ENCODE assay signal across 8 mouse cellular contexts in genomic region chr4:48779202-48779905, GRCm38 (mm10).
DNase-seq lines count a peak whose midpoint lies in the region; TF ChIP-seq lines count a peak whose summit lies in the region.
"Had no signal": no experiment of that assay in that cellular context is flagged by ENCODE, and none has a peak within 500 bp of the region (broad histone marks: within the 10 kb centered on the region; RNA-seq: fewer than 3 reads in every experiment).

No protein-coding gene starts in this region.

- H3K27me3 ChIP-seq in ES-Bruce4 (ENCODE audit: control insufficient read depth, insufficient read depth, low read length, poor library complexity, severe bottlenecking), result no peaks in the 10 kb centered on the region; the same call in 1 of the 2 replicates
- no peaks in the 10 kb centered on the region for H3K27me3 ChIP-seq in small intestine, adult 2 months (ENCODE audit: control insufficient read depth, insufficient read depth, low read length)
- H3K27me3 ChIP-seq: heart, embryonic 15.5 days had no signal

- no peak for TF ChIP-seq EP300 in ES-Bruce4 (IDR thresholded peaks at IDR 0.05; ENCODE audit: insufficient read depth, low read depth, low read length)

- H3K27ac ChIP-seq in ES-Bruce4 (ENCODE audit: insufficient read depth, low read length), result no peak overlapping the region
- H3K27ac ChIP-seq in small intestine, adult 2 months (ENCODE audit: insufficient read depth, low read depth, low read length), result no peak overlapping the region
- H3K27ac ChIP-seq: heart, embryonic 15.5 days had no signal

- H3K36me3 ChIP-seq in ES-Bruce4 (ENCODE audit: control insufficient read depth, insufficient read depth, low read length, poor library complexity, severe bottlenecking), result no peaks in the 10 kb centered on the region
- no peaks in the 10 kb centered on the region for H3K36me3 ChIP-seq in small intestine, adult 2 months (ENCODE audit: control insufficient read depth, insufficient read depth, low read length)
- H3K36me3 ChIP-seq: heart, embryonic 15.5 days had no signal

- TF ChIP-seq CTCF in ES-Bruce4 (IDR thresholded peaks at IDR 0.05; ENCODE audit: low read depth, low read length), result peak; percentile 63
- TF ChIP-seq CTCF in small intestine, adult 2 months (IDR thresholded peaks at IDR 0.05; ENCODE audit: extremely low read depth, insufficient read length, insufficient replicate concordance, low read depth, low read length), result peak; percentile 72; the same call in 1 of the 2 replicates

- H3K4me3 ChIP-seq in ES-Bruce4 (ENCODE audit: low read depth, low read length), result no peak overlapping the region
- H3K4me3 ChIP-seq in small intestine, adult 2 months (ENCODE audit: low read depth, low read length), result no peak overlapping the region
- H3K4me3 ChIP-seq: heart, embryonic 15.5 days had no signal

- DNase-seq in ZHBTc4 (ENCODE audit: low read depth, low spot score), result peak; percentile 78
- DNase-seq in cerebellum, postnatal 25 days, result peak; percentile 80 to 87
- DNase-seq in gastrocnemius, postnatal 10 days, result peak; percentile 84
- peak; percentile 30 to 78 for DNase-seq in layer of hippocampus, adult 18-20 months (ENCODE audit: low spot score in 2 of 2)
- peak; percentile 42 to 57 for DNase-seq in lung, postnatal 4 days

- no peak for TF ChIP-seq POLR2A in ES-Bruce4 (IDR thresholded peaks at IDR 0.05; ENCODE audit: insufficient read depth, low read length)
- no peak for TF ChIP-seq POLR2A in small intestine, adult 2 months (IDR thresholded peaks at IDR 0.05; ENCODE audit: low read depth, low read length)

- no peak overlapping the region for H3K9ac ChIP-seq in ES-Bruce4 (ENCODE audit: low read depth, poor library complexity, severe bottlenecking)
- H3K9ac ChIP-seq: heart, embryonic 15.5 days had no signal

- no peaks in the 10 kb centered on the region for H3K9me3 ChIP-seq in ES-Bruce4 (replicated peaks; ENCODE audit: control insufficient read depth, insufficient read depth, low read length, poor library complexity, severe bottlenecking)
- H3K9me3 ChIP-seq: heart, embryonic 15.5 days had no signal

- H3K4me1 ChIP-seq in ES-Bruce4 (ENCODE audit: control insufficient read depth, insufficient read depth, low read length), result no peaks in the 10 kb centered on the region
- no peaks in the 10 kb centered on the region for H3K4me1 ChIP-seq in small intestine, adult 2 months (ENCODE audit: control insufficient read depth, insufficient read depth, insufficient read length, low read length)

- 73% methylated on average over 12 of the region's 12 CpGs for WGBS in small intestine, adult 2 months
